Mouse (Mus musculus) forebrain, embryonic 12.5 days (tissue): ENCODE data around the gene Serp1. TPM values are rescaled to one million over a fixed set of nuclear protein-coding genes. Genes with fewer than 3 reads are reported as not detected.

ENCODE experiments used
- ATAC-seq: fragments of 200-750 bp; cut with Nextera tagmentation; 2 replicates; pipeline ENCODE4 v1.8.0; 2017; ENCODE audit warnings: moderate TSS enrichment; ENCODE audit not compliant: low FRiP score
- H3K27ac ChIP-seq: fragments of 300-500 bp; sonication (generic); 2 replicates; pipeline ENCODE4 v1.5.1; 2016; ENCODE audit warnings: mild to moderate bottlenecking
- H3K27me3 ChIP-seq: fragments of 300-500 bp; sonication (generic); 2 replicates; pipeline ENCODE4 v1.6.1; 2016; ENCODE audit warnings: mild to moderate bottlenecking
- H3K36me3 ChIP-seq: fragments of 300-500 bp; sonication (generic); replicated peaks from 2 replicates; pipeline ENCODE4 v1.6.1; 2016; ENCODE audit warnings: mild to moderate bottlenecking
- H3K4me1 ChIP-seq: fragments of 300-500 bp; sonication (generic); 2 replicates; pipeline ENCODE4 v1.6.1; 2016
- H3K4me2 ChIP-seq: fragments of 300-500 bp; sonication (generic); 2 replicates; pipeline ENCODE4 v1.6.1; 2016; ENCODE audit warnings: mild to moderate bottlenecking, moderate library complexity
- H3K4me3 ChIP-seq: fragments of 300-500 bp; sonication (generic); replicated peaks from 2 replicates; pipeline ENCODE4 v1.5.1; 2016; ENCODE audit warnings: mild to moderate bottlenecking
- H3K9ac ChIP-seq: fragments of 300-500 bp; sonication (generic); 2 replicates; pipeline ENCODE4 v1.6.1; 2016; ENCODE audit warnings: mild to moderate bottlenecking
- H3K9me3 ChIP-seq: fragments of 300-500 bp; sonication (generic); 2 replicates; pipeline ENCODE4 v1.6.1; 2016
- WGBS: fragments of 180-500 bp; shearing (Covaris S2); methylation state at CpG from one replicate; pipeline ENCODE4 v1.1.7; 2016; 5-methylcytosine and 5-hydroxymethylcytosine counted together
- polyA plus RNA-seq: library from polyadenylated mRNA; unstranded; fragments of >200 nt; fragmentation: Nextera tagmentation; extraction: Ambion mirVana; gene quantifications from 2 replicates; pipeline ENCODE4 v1.2.1, GENCODE M21; 2016

The Serp1 gene
- 117 and 121 TPM in 2 replicates for polyA plus RNA-seq

GRCm38 (mm10) chr3:58525652-58526407 lies at the start of gene Serp1, which contains the start of gene Eif2a:
Gene Serp1 (minus strand): TSS chr3:58525892.
Gene Eif2a (plus strand): TSS chr3:58525821.
- peaks cover 18% of the 10 kb centered on the region for H3K4me1 ChIP-seq
- H3K4me2 ChIP-seq: peak within 1 kb of the TSS; percentile 71
- peaks cover 18% of the 10 kb centered on the region for H3K36me3 ChIP-seq
- H3K27me3 ChIP-seq: no peaks in the 10 kb centered on the region
- under 1% methylated on average over 56 of the region's 57 CpGs for WGBS
- H3K9me3 ChIP-seq: no peaks in the 10 kb centered on the region
- peak within 1 kb of the TSS; percentile 95 for H3K9ac ChIP-seq
- H3K27ac ChIP-seq: peak within 1 kb of the TSS; percentile 93
- H3K4me3 ChIP-seq: peak within 1 kb of the TSS; percentile 91
- ATAC-seq: peak; percentile 99

- no peaks in the 10 kb centered on the region for H3K36me3 ChIP-seq
- H3K4me1 ChIP-seq: no peaks in the 10 kb centered on the region
- no peaks in the 10 kb centered on the region for H3K27me3 ChIP-seq
- no peak for ATAC-seq
- no peak overlapping the region for H3K4me2 ChIP-seq
- WGBS: 93% methylated on average over 3 of the region's 3 CpGs
- H3K9me3 ChIP-seq: no peaks in the 10 kb centered on the region
- H3K27ac ChIP-seq: no peak overlapping the region
- H3K9ac ChIP-seq: no peak overlapping the region
- no peak overlapping the region for H3K4me3 ChIP-seq
Measured at GRCm38 (mm10) chr3:58570821-58571220, 45.1 kb upstream of the Serp1 start.

- no peak overlapping the region for H3K27ac ChIP-seq
- no peaks in the 10 kb centered on the region for H3K4me1 ChIP-seq
- H3K4me3 ChIP-seq: no peak overlapping the region
- no peaks in the 10 kb centered on the region for H3K9me3 ChIP-seq
- no peaks in the 10 kb centered on the region for H3K27me3 ChIP-seq
- peaks cover 7% of the 10 kb centered on the region for H3K36me3 ChIP-seq
- no peak overlapping the region for H3K9ac ChIP-seq
- ATAC-seq: no peak
- H3K4me2 ChIP-seq: no peak overlapping the region
- 22% methylated on average over 2 of the region's 2 CpGs for WGBS
Measured at GRCm38 (mm10) chr3:58561437-58561836, 35.7 kb upstream of the Serp1 start.

DNA sequence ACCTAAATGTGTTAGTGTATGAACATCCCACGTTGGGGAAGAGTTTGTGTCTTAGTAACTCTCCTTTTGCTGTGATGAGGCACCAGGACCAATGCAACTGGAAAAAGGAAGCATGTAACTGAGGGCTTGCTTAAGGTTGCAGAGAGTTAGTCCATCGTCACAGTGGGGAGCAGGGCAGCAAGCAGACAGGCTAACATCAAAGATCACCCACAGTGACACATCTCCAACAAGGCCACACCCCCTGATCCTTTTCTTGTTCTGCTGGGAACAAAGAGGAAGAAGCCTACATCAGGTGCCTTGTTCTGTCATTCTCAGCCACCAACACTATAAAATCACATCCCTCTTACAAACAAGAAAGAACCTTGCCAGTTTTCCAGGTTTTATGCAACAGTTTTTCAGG lies 34.2 kb upstream of the Serp1 start:
- H3K27me3 ChIP-seq: no peaks in the 10 kb centered on the region
- no peak overlapping the region for H3K4me2 ChIP-seq
- H3K27ac ChIP-seq: no peak overlapping the region
- no peaks in the 10 kb centered on the region for H3K4me1 ChIP-seq
- H3K9ac ChIP-seq: no peak overlapping the region
- H3K9me3 ChIP-seq: no peaks in the 10 kb centered on the region
- H3K36me3 ChIP-seq: peaks cover 21% of the 10 kb centered on the region
- no peak for ATAC-seq
- H3K4me3 ChIP-seq: no peak overlapping the region
- WGBS: 35% methylated on average over 2 of the region's 2 CpGs

- Histone ChIP-seq H3K9ac (no peak overlapping the region), H3K27ac (no peak overlapping the region), H3K4me3 (no peak overlapping the region), H3K4me1 (no peaks in the 10 kb centered on the region), H3K27me3 (no peaks in the 10 kb centered on the region), H3K4me2 (no peak overlapping the region), H3K9me3 (no peaks in the 10 kb centered on the region), H3K36me3 (peaks cover 51% of the 10 kb centered on the region)
- 83% methylated on average over 7 of the region's 7 CpGs for WGBS
- no peak for ATAC-seq
Measured at GRCm38 (mm10) chr3:58556649-58557048, 31.0 kb upstream of the Serp1 start.

- WGBS: 90% methylated on average over 1 of the region's 1 CpGs
- Histone ChIP-seq H3K27ac (no peak overlapping the region), H3K9ac (no peak overlapping the region), H3K4me1 (no peaks in the 10 kb centered on the region), H3K4me3 (no peak overlapping the region), H3K4me2 (no peak overlapping the region), H3K9me3 (no peaks in the 10 kb centered on the region), H3K27me3 (no peaks in the 10 kb centered on the region), H3K36me3 (peaks cover 78% of the 10 kb centered on the region)
- no peak for ATAC-seq
Measured at GRCm38 (mm10) chr3:58552001-58552811, 26.5 kb upstream of the Serp1 start.

GRCm38 (mm10) chr3:58536573-58536972 lies 10.9 kb upstream of the Serp1 start:
- H3K9me3 ChIP-seq: no peaks in the 10 kb centered on the region
- no peak overlapping the region for H3K4me2 ChIP-seq
- no peaks in the 10 kb centered on the region for H3K27me3 ChIP-seq
- 91% methylated on average over 3 of the region's 3 CpGs for WGBS
- ATAC-seq: no peak
- H3K4me1 ChIP-seq: no peaks in the 10 kb centered on the region
- peaks cover 43% of the 10 kb centered on the region for H3K36me3 ChIP-seq
- H3K9ac ChIP-seq: no peak overlapping the region
- no peak overlapping the region for H3K4me3 ChIP-seq
- no peak overlapping the region for H3K27ac ChIP-seq

- peak overlapping the region; percentile 64 for H3K4me2 ChIP-seq
- no peaks in the 10 kb centered on the region for H3K27me3 ChIP-seq
- H3K9ac ChIP-seq: peak overlapping the region; percentile 44
- 6% methylated on average over 4 of the region's 4 CpGs for WGBS
- H3K9me3 ChIP-seq: no peaks in the 10 kb centered on the region
- H3K4me1 ChIP-seq: peaks cover 18% of the 10 kb centered on the region
- 0 out of 2 replicates have a peak overlapping the region, but pooled peaks have one; percentile 61 for H3K27ac ChIP-seq
- ATAC-seq: no peak
- H3K36me3 ChIP-seq: peaks cover 17% of the 10 kb centered on the region
- H3K4me3 ChIP-seq: peak overlapping the region; percentile 91
Measured at GRCm38 (mm10) chr3:58526408-58526737, 681 bp upstream of the Serp1 start.

DNA sequence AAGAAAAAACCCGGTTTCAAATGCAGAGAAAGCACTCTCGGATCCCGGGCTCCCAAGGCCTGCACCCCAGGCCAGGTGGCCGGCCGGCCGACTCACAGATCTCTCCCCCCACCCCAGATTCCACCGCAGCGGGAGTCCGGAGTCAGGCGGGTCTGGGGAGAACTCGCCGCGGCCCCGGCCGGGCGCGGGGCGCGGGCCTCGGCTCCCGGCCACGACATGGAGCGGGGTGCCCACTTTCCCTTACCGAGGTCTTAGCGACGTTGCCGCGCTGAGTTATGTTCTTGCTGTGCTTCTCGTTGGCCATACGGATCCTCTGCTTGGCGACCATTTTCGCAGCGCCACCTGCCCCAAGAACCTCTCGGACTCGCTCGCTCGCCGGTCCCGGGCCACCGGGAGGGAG lies 526 bp downstream of the Serp1 start:
- H3K9ac ChIP-seq: peak overlapping the region; percentile 95
- peak overlapping the region; percentile 91 for H3K4me3 ChIP-seq
- H3K36me3 ChIP-seq: peaks cover 21% of the 10 kb centered on the region
- no peaks in the 10 kb centered on the region for H3K9me3 ChIP-seq
- no peaks in the 10 kb centered on the region for H3K27me3 ChIP-seq
- H3K27ac ChIP-seq: peak overlapping the region; percentile 93
- H3K4me2 ChIP-seq: peak overlapping the region; percentile 71
- under 1% methylated on average over 40 of the region's 40 CpGs for WGBS
- H3K4me1 ChIP-seq: peaks cover 18% of the 10 kb centered on the region
- peak; percentile 54; the same call in 1 of the 2 replicates for ATAC-seq

DNA sequence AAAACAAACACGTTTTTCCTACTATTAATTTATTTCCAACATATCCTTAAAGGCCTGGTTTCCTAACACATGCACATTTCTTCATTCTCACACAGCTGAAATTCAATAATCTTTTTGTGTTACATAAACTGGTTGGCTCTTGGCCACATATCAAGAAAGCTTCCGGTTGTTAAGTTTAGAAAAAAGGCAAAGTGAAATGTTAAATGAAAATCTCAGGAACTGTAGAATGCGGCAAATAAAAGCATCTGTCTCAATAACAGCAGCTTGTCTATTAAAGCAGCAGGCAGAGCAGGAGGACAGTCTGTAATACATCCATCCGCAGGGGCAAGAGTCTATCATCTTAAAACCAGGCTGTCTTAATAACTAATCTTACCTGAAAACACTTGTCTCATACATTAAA lies 1.4 kb downstream of the Serp1 start:
- peak overlapping the region; percentile 95 for H3K9ac ChIP-seq
- WGBS: 77% methylated on average over 4 of the region's 4 CpGs
- no peaks in the 10 kb centered on the region for H3K9me3 ChIP-seq
- H3K4me2 ChIP-seq: peak overlapping the region; percentile 71
- H3K4me1 ChIP-seq: peaks cover 18% of the 10 kb centered on the region
- no peak for ATAC-seq
- no peaks in the 10 kb centered on the region for H3K27me3 ChIP-seq
- H3K36me3 ChIP-seq: peaks cover 21% of the 10 kb centered on the region
- no peak overlapping the region for H3K27ac ChIP-seq
- H3K4me3 ChIP-seq: peak overlapping the region; percentile 91

DNA sequence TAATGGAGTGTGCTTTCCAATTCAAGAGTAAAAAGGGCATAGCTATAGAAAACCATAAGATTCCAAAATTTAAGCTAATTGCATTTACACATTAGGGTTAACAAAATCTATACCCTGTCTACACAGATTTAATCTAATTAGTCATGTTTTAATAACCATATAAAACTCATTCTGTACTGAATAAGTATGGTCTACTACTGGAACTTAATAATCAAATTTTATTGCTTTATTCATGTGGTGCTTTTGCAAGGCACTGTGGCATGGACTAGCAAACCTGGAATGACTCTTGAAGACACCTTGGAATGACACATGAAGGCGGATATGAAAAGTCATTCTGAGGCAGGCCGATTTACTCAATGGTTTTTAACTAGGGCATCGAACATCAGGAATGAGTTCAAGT lies 2.3 kb downstream of the Serp1 start:
- Histone ChIP-seq H3K27me3 (no peaks in the 10 kb centered on the region), H3K9ac (no peak overlapping the region), H3K4me2 (no peak overlapping the region), H3K4me3 (no peak overlapping the region), H3K9me3 (no peaks in the 10 kb centered on the region), H3K27ac (no peak overlapping the region), H3K36me3 (peaks cover 21% of the 10 kb centered on the region), H3K4me1 (peaks cover 18% of the 10 kb centered on the region)
- WGBS: 92% methylated on average over 3 of the region's 3 CpGs
- ATAC-seq: no peak

DNA sequence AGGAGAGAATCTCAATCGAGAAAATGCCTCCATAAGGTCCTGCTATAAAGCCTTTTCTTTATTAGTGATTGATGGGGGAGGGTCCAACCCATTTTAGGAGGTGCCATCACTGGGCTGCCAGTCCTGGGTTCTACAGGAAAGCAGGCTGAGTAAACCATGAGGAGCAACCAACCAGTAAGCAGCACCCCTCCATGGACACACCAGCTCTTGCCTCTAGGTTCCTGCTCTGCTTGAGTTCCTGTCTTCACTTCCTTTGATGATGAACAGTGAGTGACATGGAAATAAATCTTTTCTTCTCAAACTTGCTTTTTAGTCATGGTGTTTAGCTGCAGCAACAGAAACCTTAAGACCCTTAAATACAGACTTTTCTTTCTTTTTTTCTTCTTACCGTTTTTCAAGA lies 4.3 kb downstream of the Serp1 start:
- no peak for ATAC-seq
- 91% methylated on average over 2 of the region's 2 CpGs for WGBS
- no peaks in the 10 kb centered on the region for H3K27me3 ChIP-seq
- no peaks in the 10 kb centered on the region for H3K9me3 ChIP-seq
- H3K9ac ChIP-seq: no peak overlapping the region
- H3K27ac ChIP-seq: no peak overlapping the region
- H3K4me3 ChIP-seq: no peak overlapping the region
- H3K4me2 ChIP-seq: no peak overlapping the region
- H3K4me1 ChIP-seq: peaks cover 11% of the 10 kb centered on the region
- peaks cover 21% of the 10 kb centered on the region for H3K36me3 ChIP-seq
